Mouse (Mus musculus): ENCODE measurements around the gene Pou2f2. TPM values are rescaled to one million over a fixed set of nuclear protein-coding genes. Genes with fewer than 3 reads are reported as not detected.

Pou2f2 gene
- polyA plus RNA-seq, 1 experiment from 2014 or later: 1.6 TPM

GRCm38 (mm10) chr7:25166106-25166505 is 13.4 kb downstream of the Pou2f2 start:
- Histone ChIP-seq H3K4me2 (no peak overlapping the region), H3K4me3 (replicated peaks) (no peak overlapping the region), H3K27ac (replicated peaks) (no peak overlapping the region), H3K4me1 (replicated peaks) (no peaks in the 10 kb centered on the region), H3K9ac (no peak overlapping the region), H3K36me3 (replicated peaks) (no peaks in the 10 kb centered on the region), H3K9me3 (replicated peaks) (no peaks in the 10 kb centered on the region), H3K27me3 (peaks cover 77% of the 10 kb centered on the region)
- ATAC-seq (ENCODE audit: insufficient read depth): no peak
- 51% methylated on average over 5 of the region's 5 CpGs for WGBS (ENCODE audit: insufficient replicate concordance)

- Histone ChIP-seq H3K9me3 (replicated peaks) (no peaks in the 10 kb centered on the region), H3K9ac (peak overlapping the region; percentile 52; the same call in 1 of the 2 replicates), H3K4me3 (replicated peaks) (peak overlapping the region; percentile 52), H3K4me2 (peak overlapping the region; percentile 85), H3K36me3 (replicated peaks) (no peaks in the 10 kb centered on the region), H3K27me3 (peaks cover 51% of the 10 kb centered on the region), H3K4me1 (replicated peaks) (peaks cover 49% of the 10 kb centered on the region), H3K27ac (replicated peaks) (peak overlapping the region; percentile 87)
- 4% methylated on average over 14 of the region's 14 CpGs for WGBS (ENCODE audit: insufficient replicate concordance)
- peak; percentile 61 for ATAC-seq (ENCODE audit: insufficient read depth)
These were observed 23.3 kb downstream of the Pou2f2 start for GRCm38 (mm10) chr7:25156158-25156648.

- H3K9me3 ChIP-seq (replicated peaks): no peaks in the 10 kb centered on the region
- ATAC-seq (ENCODE audit: insufficient read depth): peak; percentile 97
- H3K27ac ChIP-seq (replicated peaks): peak overlapping the region; percentile 87
- peak overlapping the region; percentile 52 for H3K4me3 ChIP-seq (replicated peaks)
- H3K4me1 ChIP-seq (replicated peaks): peaks cover 51% of the 10 kb centered on the region
- H3K27me3 ChIP-seq: peaks cover 52% of the 10 kb centered on the region
- H3K4me2 ChIP-seq: peak overlapping the region; percentile 85
- 5% methylated on average over 17 of the region's 17 CpGs for WGBS (ENCODE audit: insufficient replicate concordance)
- H3K36me3 ChIP-seq (replicated peaks): no peaks in the 10 kb centered on the region
- peak overlapping the region; percentile 52 for H3K9ac ChIP-seq
These were observed 23.9 kb downstream of the Pou2f2 start for GRCm38 (mm10) chr7:25155469-25156157.

GRCm38 (mm10) chr7:25154648-25155047 is 24.9 kb downstream of the Pou2f2 start:
- H3K9ac ChIP-seq: no peak overlapping the region
- H3K4me1 ChIP-seq (replicated peaks): peaks cover 51% of the 10 kb centered on the region
- peak overlapping the region; percentile 85 for H3K4me2 ChIP-seq
- WGBS (ENCODE audit: insufficient replicate concordance): 52% methylated on average over 4 of the region's 4 CpGs
- no peaks in the 10 kb centered on the region for H3K36me3 ChIP-seq (replicated peaks)
- H3K4me3 ChIP-seq (replicated peaks): 0 out of 2 replicates have a peak overlapping the region, but pooled peaks have one; percentile 52
- peaks cover 58% of the 10 kb centered on the region for H3K27me3 ChIP-seq
- H3K27ac ChIP-seq (replicated peaks): peak overlapping the region; percentile 87
- ATAC-seq (ENCODE audit: insufficient read depth): no peak
- no peaks in the 10 kb centered on the region for H3K9me3 ChIP-seq (replicated peaks)

- H3K27ac ChIP-seq (replicated peaks): 0 out of 2 replicates have a peak overlapping the region, but pooled peaks have one; percentile 87
- H3K4me2 ChIP-seq: no peak overlapping the region
- H3K27me3 ChIP-seq: peaks cover 63% of the 10 kb centered on the region
- WGBS (ENCODE audit: insufficient replicate concordance): 43% methylated on average over 7 of the region's 7 CpGs
- no peak for ATAC-seq (ENCODE audit: insufficient read depth)
- H3K36me3 ChIP-seq (replicated peaks): no peaks in the 10 kb centered on the region
- H3K9me3 ChIP-seq (replicated peaks): no peaks in the 10 kb centered on the region
- H3K9ac ChIP-seq: no peak overlapping the region
- H3K4me3 ChIP-seq (replicated peaks): no peak overlapping the region
- H3K4me1 ChIP-seq (replicated peaks): peaks cover 51% of the 10 kb centered on the region
These were observed 25.7 kb downstream of the Pou2f2 start for GRCm38 (mm10) chr7:25153841-25154240.

GRCm38 (mm10) chr7:25151916-25152556 is 27.5 kb downstream of the Pou2f2 start:
- Histone ChIP-seq H3K4me1 (replicated peaks) (peaks cover 46% of the 10 kb centered on the region), H3K9me3 (replicated peaks) (no peaks in the 10 kb centered on the region), H3K27me3 (peaks cover 71% of the 10 kb centered on the region), H3K4me2 (no peak overlapping the region), H3K9ac (no peak overlapping the region), H3K36me3 (replicated peaks) (no peaks in the 10 kb centered on the region), H3K4me3 (replicated peaks) (no peak overlapping the region), H3K27ac (replicated peaks) (no peak overlapping the region)
- ATAC-seq (ENCODE audit: insufficient read depth): no peak
- 39% methylated on average over 10 of the region's 10 CpGs for WGBS (ENCODE audit: insufficient replicate concordance)

- 2% methylated on average over 7 of the region's 7 CpGs for WGBS (ENCODE audit: insufficient replicate concordance)
- Histone ChIP-seq H3K27ac (replicated peaks) (no peak overlapping the region), H3K27me3 (peaks cover 72% of the 10 kb centered on the region), H3K4me3 (replicated peaks) (no peak overlapping the region), H3K4me1 (replicated peaks) (peaks cover 36% of the 10 kb centered on the region), H3K4me2 (no peak overlapping the region), H3K9ac (no peak overlapping the region), H3K36me3 (replicated peaks) (no peaks in the 10 kb centered on the region), H3K9me3 (replicated peaks) (no peaks in the 10 kb centered on the region)
- no peak for ATAC-seq (ENCODE audit: insufficient read depth)
These were observed 28.5 kb downstream of the Pou2f2 start for GRCm38 (mm10) chr7:25151009-25151408.

- peaks cover 80% of the 10 kb centered on the region for H3K27me3 ChIP-seq
- no peak overlapping the region for H3K9ac ChIP-seq
- H3K4me1 ChIP-seq (replicated peaks): peaks cover 28% of the 10 kb centered on the region
- 1% methylated on average over 17 of the region's 18 CpGs for WGBS (ENCODE audit: insufficient replicate concordance)
- ATAC-seq (ENCODE audit: insufficient read depth): no peak
- H3K27ac ChIP-seq (replicated peaks): no peak overlapping the region
- no peak overlapping the region for H3K4me2 ChIP-seq
- H3K4me3 ChIP-seq (replicated peaks): no peak overlapping the region
- no peaks in the 10 kb centered on the region for H3K9me3 ChIP-seq (replicated peaks)
- no peaks in the 10 kb centered on the region for H3K36me3 ChIP-seq (replicated peaks)
These were observed 29.3 kb downstream of the Pou2f2 start for GRCm38 (mm10) chr7:25150151-25150663.

- no peak for ATAC-seq (ENCODE audit: insufficient read depth)
- Histone ChIP-seq H3K4me1 (replicated peaks) (no peaks in the 10 kb centered on the region), H3K9ac (no peak overlapping the region), H3K4me2 (no peak overlapping the region), H3K9me3 (replicated peaks) (no peaks in the 10 kb centered on the region), H3K27ac (replicated peaks) (no peak overlapping the region), H3K27me3 (peaks cover 70% of the 10 kb centered on the region), H3K4me3 (replicated peaks) (no peak overlapping the region), H3K36me3 (replicated peaks) (no peaks in the 10 kb centered on the region)
- 10% methylated on average over 10 of the region's 10 CpGs for WGBS (ENCODE audit: insufficient replicate concordance)
These were observed 33.6 kb downstream of the Pou2f2 start for GRCm38 (mm10) chr7:25145896-25146295.

- Histone ChIP-seq H3K4me3 (replicated peaks) (no peak overlapping the region), H3K4me2 (no peak overlapping the region), H3K36me3 (replicated peaks) (no peaks in the 10 kb centered on the region), H3K27me3 (peaks cover 51% of the 10 kb centered on the region), H3K9ac (no peak overlapping the region), H3K27ac (replicated peaks) (no peak overlapping the region), H3K4me1 (replicated peaks) (no peaks in the 10 kb centered on the region), H3K9me3 (replicated peaks) (no peaks in the 10 kb centered on the region)
- ATAC-seq (ENCODE audit: insufficient read depth): no peak
- 3% methylated on average over 5 of the region's 5 CpGs for WGBS (ENCODE audit: insufficient replicate concordance)
These were observed 37.8 kb downstream of the Pou2f2 start for GRCm38 (mm10) chr7:25141761-25142160.

- ATAC-seq (ENCODE audit: insufficient read depth): no peak
- WGBS (ENCODE audit: insufficient replicate concordance): 31% methylated on average over 3 of the region's 3 CpGs
- Histone ChIP-seq H3K27ac (replicated peaks) (no peak overlapping the region), H3K4me2 (no peak overlapping the region), H3K4me1 (replicated peaks) (peaks cover 15% of the 10 kb centered on the region), H3K9ac (no peak overlapping the region), H3K4me3 (replicated peaks) (no peak overlapping the region), H3K36me3 (replicated peaks) (no peaks in the 10 kb centered on the region), H3K27me3 (peaks cover 74% of the 10 kb centered on the region), H3K9me3 (replicated peaks) (no peaks in the 10 kb centered on the region)
These were observed 42.0 kb downstream of the Pou2f2 start for GRCm38 (mm10) chr7:25137553-25137952.
